In the genomic region with DNA sequence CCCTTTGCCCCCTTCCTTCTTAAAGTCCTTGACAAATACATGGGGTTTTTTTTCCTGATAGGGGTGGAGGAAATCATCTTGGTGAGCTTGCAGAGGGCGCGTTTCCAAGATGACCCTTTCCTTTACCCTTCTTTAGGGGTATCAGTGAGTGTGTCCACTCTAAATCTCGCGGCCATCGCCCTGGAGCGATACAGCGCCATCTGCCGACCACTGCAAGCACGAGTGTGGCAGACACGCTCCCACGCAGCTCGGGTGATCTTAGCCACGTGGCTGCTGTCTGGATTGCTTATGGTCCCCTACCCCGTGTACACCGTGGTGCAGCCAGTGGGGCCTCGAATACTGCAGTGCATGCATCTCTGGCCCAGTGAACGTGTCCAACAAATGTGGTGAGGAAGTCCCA, we compare ENCODE assay signal across 25 mouse cellular contexts. TPM values are rescaled to one million over a fixed set of nuclear protein-coding genes. Genes with fewer than 3 reads are reported as not detected.
"Had no signal": no experiment of that assay in that cellular context is flagged by ENCODE, and none has a peak within 500 bp of the region (broad histone marks: within the 10 kb centered on the region; RNA-seq: fewer than 3 reads in every experiment).

No protein-coding gene starts in this region.

- H3K4me2 ChIP-seq: limb, embryonic 13.5 days; liver, embryonic 11.5 days; lung, embryonic 15.5 days; neural tube, embryonic 15.5 days had no signal

- DNase-seq: kidney, adult 18-20 months; kidney, postnatal 36 days; layer of hippocampus, adult 9-11 months; layer of hippocampus, postnatal 36 days; liver, postnatal 0 days; lung, postnatal 14 days; midbrain, embryonic 14.5 days; right cerebral cortex, adult 18-20 months; right cerebral cortex, postnatal 25 days; thymus, postnatal 36 days had no signal

- H3K4me1 ChIP-seq: limb, embryonic 13.5 days; lung, embryonic 15.5 days; midbrain, embryonic 10.5 days; neural tube, embryonic 15.5 days had no signal

- H3K36me3 ChIP-seq: limb, embryonic 13.5 days; lung, embryonic 15.5 days; midbrain, embryonic 10.5 days; neural tube, embryonic 15.5 days had no signal

- ATAC-seq: liver, postnatal 0 days had no signal

- H3K9me3 ChIP-seq: limb, embryonic 13.5 days; lung, embryonic 15.5 days; midbrain, embryonic 10.5 days; neural tube, embryonic 15.5 days had no signal

- H3K27me3 ChIP-seq: lung, embryonic 15.5 days; neural tube, embryonic 15.5 days had no signal

- H3K9ac ChIP-seq: limb, embryonic 13.5 days; liver, postnatal 0 days; lung, embryonic 15.5 days; neural tube, embryonic 15.5 days had no signal

- H3K27ac ChIP-seq: limb, embryonic 13.5 days; lung, embryonic 15.5 days; macrophage; midbrain, embryonic 10.5 days; neural tube, embryonic 15.5 days; stomach, postnatal 0 days had no signal

- H3K4me3 ChIP-seq: limb, embryonic 13.5 days; lung, embryonic 15.5 days; midbrain, embryonic 10.5 days; myocyte; neural tube, embryonic 15.5 days had no signal

RNA-seq across cellular contexts. Expression of gene Cckbr, which starts 8.3 kb away (rescaled TPM):
- polyA plus RNA-seq: liver, postnatal 0 days; macrophage; myocyte; neural tube, embryonic 11.5 days had no signal

RNA-seq across cellular contexts. Expression of gene Cnga4, which starts 29.5 kb away (rescaled TPM):
- polyA plus RNA-seq: kidney, embryonic 16.5 days; limb, embryonic 13.5 days; liver, embryonic 11.5 days; liver, postnatal 0 days; lung, embryonic 15.5 days; macrophage; midbrain, embryonic 10.5 days; neural tube, embryonic 11.5 days; stomach, postnatal 0 days had no signal

RNA-seq across cellular contexts. Expression of gene Cavin3, which starts 48.2 kb away (rescaled TPM):
- polyA plus RNA-seq: macrophage had no signal

RNA-seq across cellular contexts. Expression of gene Gm5901, which starts 59.0 kb away (rescaled TPM):
- total RNA-seq: layer of hippocampus, adult 18-20 months; layer of hippocampus, postnatal 36 days; left cerebral cortex, adult 8-10 months; left cerebral cortex, postnatal 25 days had no signal
- polyA plus RNA-seq: kidney, embryonic 16.5 days; limb, embryonic 13.5 days; liver, embryonic 11.5 days; liver, postnatal 0 days; lung, embryonic 15.5 days; macrophage; midbrain, embryonic 10.5 days; midbrain, embryonic 14.5 days; myocyte; neural tube, embryonic 11.5 days; neural tube, embryonic 15.5 days; small intestine, adult 2 months; stomach, postnatal 0 days; thymus, postnatal 0 days had no signal
